Mouse (Mus musculus): ENCODE results near the gene Rab28. TPM values are rescaled to one million over a fixed set of nuclear protein-coding genes. Genes with fewer than 3 reads are reported as not detected.

The Rab28 gene
- total RNA-seq (2023): 42.0 and 55.6 TPM in 2 replicates

DNA sequence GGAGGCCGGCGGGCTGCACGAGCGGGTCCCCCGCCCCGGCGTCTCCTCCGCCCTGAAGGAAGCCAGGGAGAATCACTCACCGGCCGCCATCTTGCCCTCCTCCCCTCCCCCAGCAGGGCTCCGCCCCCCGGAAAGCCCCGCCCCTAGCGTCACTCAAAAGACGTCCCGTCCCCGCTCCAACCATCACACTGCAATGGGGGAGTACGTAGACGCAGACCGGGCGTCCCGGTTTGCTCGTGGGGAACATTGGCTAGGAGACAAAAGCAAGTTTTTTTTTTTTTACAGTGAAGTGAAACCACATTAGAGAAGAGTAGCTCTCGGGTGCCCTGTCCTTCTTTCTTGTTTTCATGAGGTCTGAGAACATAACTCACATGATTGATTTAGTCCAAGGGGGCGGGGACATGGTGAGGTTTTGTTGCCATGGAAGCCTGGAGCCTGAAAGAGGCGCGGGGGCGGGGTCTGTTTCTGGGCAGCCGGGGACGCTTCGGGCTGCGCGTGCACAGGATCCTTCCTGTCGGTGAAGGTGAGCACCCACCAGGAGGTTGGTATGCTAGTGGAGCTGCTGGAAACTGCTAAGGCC, at the start of gene Rab28:
TSS of gene Rab28 (minus strand) at position 107 of the 580 bp plus-strand sequence.

Other genes starting within 250 kb of the Rab28 start
- gene Nkx3-2, start 56.3 kb upstream of the Rab28 start, total RNA-seq (2023): not detected in 2 replicates
- 19.5 and 24.5 TPM in 2 replicates for gene Bod1l, start 136.2 kb upstream of the Rab28 start, total RNA-seq (2023)